Mouse (Mus musculus) limb, embryonic 11.5 days (tissue): ENCODE measurements around the gene Lix1. TPM values are rescaled to one million over a fixed set of nuclear protein-coding genes. Genes with fewer than 3 reads are reported as not detected.
A peak's percentile ranks its signal among the peaks of the same experiment; 100 is the strongest.

Experiments
- ATAC-seq: fragments of 200-750 bp; cut with Nextera tagmentation; 2 replicates; pipeline ENCODE4 v1.8.0; 2017; ENCODE audit warnings: low read depth; ENCODE audit not compliant: insufficient number of reproducible peaks, low FRiP score, low TSS enrichment
- DNase-seq: peaks from one replicate; pipeline ENCODE4 v3.0.0-alpha.2; 2015; ENCODE audit warnings: low spot score
- H3K27ac ChIP-seq: fragments of 300-500 bp; sonication (generic); replicated peaks from 2 replicates; pipeline ENCODE4 v1.5.1; 2014; ENCODE audit warnings: low read depth, mild to moderate bottlenecking, low read length
- H3K27me3 ChIP-seq: fragments of 300-500 bp; sonication (generic); 2 replicates; pipeline ENCODE4 v1.6.1; 2014; ENCODE audit warnings: mild to moderate bottlenecking, low read length, mixed read lengths; ENCODE audit not compliant: control insufficient read depth, insufficient read depth
- H3K36me3 ChIP-seq: fragments of 300-500 bp; sonication (generic); 2 replicates; pipeline ENCODE4 v1.6.1; 2014; ENCODE audit warnings: mild to moderate bottlenecking, low read length, moderate library complexity, mixed read lengths; ENCODE audit not compliant: control insufficient read depth, insufficient read depth
- H3K4me1 ChIP-seq: fragments of 300-500 bp; sonication (generic); 2 replicates; pipeline ENCODE4 v1.6.1; 2014; ENCODE audit warnings: low read length, mixed read lengths; ENCODE audit not compliant: control insufficient read depth, insufficient read depth
- H3K4me2 ChIP-seq: fragments of 300-500 bp; sonication (generic); 2 replicates; pipeline ENCODE4 v1.6.1; 2014; ENCODE audit warnings: low read depth, mild to moderate bottlenecking, moderate library complexity; ENCODE audit not compliant: severe bottlenecking
- H3K4me3 ChIP-seq: fragments of 300-500 bp; sonication (generic); 2 replicates; pipeline ENCODE4 v1.5.1; 2014; ENCODE audit warnings: low read depth, low read length
- H3K9ac ChIP-seq: fragments of 300-500 bp; sonication (generic); 2 replicates; pipeline ENCODE4 v1.6.1; 2014; ENCODE audit warnings: mild to moderate bottlenecking, low read length
- H3K9me3 ChIP-seq: fragments of 300-500 bp; sonication (generic); 2 replicates; pipeline ENCODE4 v1.6.1; 2016; ENCODE audit warnings: low read length; ENCODE audit not compliant: control insufficient read depth
- WGBS: fragments of 180-500 bp; shearing (Covaris S2); extraction: QIAGEN DNeasy Blood & Tissue Kit; methylation state at CpG from one replicate; pipeline ENCODE4 v1.1.7; 2014; 5-methylcytosine and 5-hydroxymethylcytosine counted together
- polyA plus RNA-seq: library from polyadenylated mRNA; unstranded; fragments of >200 nt; fragmentation: Nextera tagmentation; extraction: Ambion mirVana; gene quantifications from 2 replicates; pipeline ENCODE4 v1.2.1, GENCODE M21; 2014

Lix1 gene
- polyA plus RNA-seq = 98.9 and 104 TPM in 2 replicates

- Histone ChIP-seq H3K9me3 (no peaks in the 10 kb centered on the region), H3K36me3 (no peaks in the 10 kb centered on the region; the same call in 1 of the 2 replicates), H3K9ac (peak within 1 kb of the TSS; percentile 52)
Observed at GRCm38 (mm10) chr17:17402222-17403004, at the start of gene Lix1. Gene Lix1 (plus strand): TSS chr17:17402672.

GRCm38 (mm10) chr17:17373550-17373917 lies 28.9 kb upstream of the Lix1 start:
- no peaks in the 10 kb centered on the region; the same call in 1 of the 2 replicates for H3K36me3 ChIP-seq
- no peaks in the 10 kb centered on the region for H3K27me3 ChIP-seq
- WGBS = 8% methylated on average over 6 of the region's 6 CpGs
- no peaks in the 10 kb centered on the region for H3K9me3 ChIP-seq
- ATAC-seq (no peak), DNase-seq (no peak)
- H3K4me3 ChIP-seq = peak overlapping the region; percentile 45
- H3K27ac ChIP-seq = peak overlapping the region; percentile 49; the same call in 1 of the 2 replicates
- peak overlapping the region; percentile 71 for H3K9ac ChIP-seq
- H3K4me1 ChIP-seq = no peaks in the 10 kb centered on the region
- peak overlapping the region; percentile 56 for H3K4me2 ChIP-seq

More at GRCm38 (mm10) chr17:17402222-17403004, at the start of gene Lix1:
- Histone ChIP-seq H3K27me3 (no peaks in the 10 kb centered on the region), H3K4me1 (peaks cover 9% of the 10 kb centered on the region), H3K4me2 (peak within 1 kb of the TSS; percentile 46), H3K27ac (peak within 1 kb of the TSS; percentile 63), H3K4me3 (peak within 1 kb of the TSS; percentile 35)
- DNase-seq (peak; percentile 81), ATAC-seq (peak; percentile 91)
- WGBS = 30% methylated on average over 6 of the region's 6 CpGs

- Histone ChIP-seq H3K9me3 (no peaks in the 10 kb centered on the region), H3K4me2 (peak within 1 kb of the TSS; percentile 56), H3K27ac (peak within 1 kb of the TSS; percentile 49; the same call in 1 of the 2 replicates), H3K4me3 (peak within 1 kb of the TSS; percentile 45), H3K4me1 (no peaks in the 10 kb centered on the region), H3K27me3 (no peaks in the 10 kb centered on the region), H3K36me3 (no peaks in the 10 kb centered on the region; the same call in 1 of the 2 replicates), H3K9ac (peak within 1 kb of the TSS; percentile 71)
- 0% methylated on average over 48 of the region's 48 CpGs for WGBS
- ATAC-seq = peak; percentile 98
- peak; percentile 97 for DNase-seq
Observed at GRCm38 (mm10) chr17:17373918-17374910, 28.3 kb upstream of the Lix1 start, which contains the start of gene Riok2. Gene Riok2 (plus strand): TSS chr17:17374309.

GRCm38 (mm10) chr17:17375581-17375980 lies 26.9 kb upstream of the Lix1 start:
- Histone ChIP-seq H3K4me2 (peak overlapping the region; percentile 56; the same call in 1 of the 2 replicates), H3K36me3 (no peaks in the 10 kb centered on the region; the same call in 1 of the 2 replicates), H3K9me3 (no peaks in the 10 kb centered on the region), H3K27ac (no peak overlapping the region), H3K4me1 (no peaks in the 10 kb centered on the region), H3K9ac (no peak overlapping the region), H3K27me3 (no peaks in the 10 kb centered on the region), H3K4me3 (peak overlapping the region; percentile 45; the same call in 1 of the 2 replicates)
- no peak for ATAC-seq
- no peak for DNase-seq
- WGBS = 91% methylated on average over 3 of the region's 3 CpGs

GRCm38 (mm10) chr17:17383703-17384102 lies 18.8 kb upstream of the Lix1 start:
- Histone ChIP-seq H3K9ac (no peak overlapping the region), H3K9me3 (no peaks in the 10 kb centered on the region), H3K27ac (no peak overlapping the region), H3K4me2 (no peak overlapping the region), H3K36me3 (peaks cover 17% of the 10 kb centered on the region; the same call in 1 of the 2 replicates), H3K4me1 (no peaks in the 10 kb centered on the region), H3K4me3 (no peak overlapping the region), H3K27me3 (no peaks in the 10 kb centered on the region)
- no peak for ATAC-seq
- no peak for DNase-seq
- WGBS = 91% methylated on average over 4 of the region's 4 CpGs

- no peaks in the 10 kb centered on the region for H3K4me1 ChIP-seq
- DNase-seq = no peak
- H3K4me2 ChIP-seq = no peak overlapping the region
- 100% methylated on average over 3 of the region's 3 CpGs for WGBS
- peaks cover 17% of the 10 kb centered on the region; the same call in 1 of the 2 replicates for H3K36me3 ChIP-seq
- no peaks in the 10 kb centered on the region for H3K27me3 ChIP-seq
- H3K27ac ChIP-seq = no peak overlapping the region
- no peaks in the 10 kb centered on the region for H3K9me3 ChIP-seq
- no peak overlapping the region for H3K4me3 ChIP-seq
- H3K9ac ChIP-seq = no peak overlapping the region
- ATAC-seq = no peak
Observed at GRCm38 (mm10) chr17:17384502-17384901, 18.0 kb upstream of the Lix1 start.

- H3K4me1 ChIP-seq = no peaks in the 10 kb centered on the region
- no peak overlapping the region for H3K27ac ChIP-seq
- no peak overlapping the region for H3K9ac ChIP-seq
- H3K4me3 ChIP-seq = no peak overlapping the region
- peaks cover 18% of the 10 kb centered on the region; the same call in 1 of the 2 replicates for H3K36me3 ChIP-seq
- H3K27me3 ChIP-seq = no peaks in the 10 kb centered on the region
- no peaks in the 10 kb centered on the region for H3K9me3 ChIP-seq
- ATAC-seq (no peak), DNase-seq (no peak)
- H3K4me2 ChIP-seq = no peak overlapping the region
- WGBS = 88% methylated on average over 2 of the region's 2 CpGs
Observed at GRCm38 (mm10) chr17:17386117-17386516, 16.4 kb upstream of the Lix1 start.

- no peaks in the 10 kb centered on the region for H3K9me3 ChIP-seq
- no peak overlapping the region for H3K4me3 ChIP-seq
- H3K36me3 ChIP-seq = peaks cover 11% of the 10 kb centered on the region; the same call in 1 of the 2 replicates
- H3K27ac ChIP-seq = no peak overlapping the region
- no peak overlapping the region for H3K9ac ChIP-seq
- WGBS = 88% methylated on average over 4 of the region's 4 CpGs
- no peaks in the 10 kb centered on the region for H3K4me1 ChIP-seq
- no peaks in the 10 kb centered on the region for H3K27me3 ChIP-seq
- ATAC-seq (no peak), DNase-seq (no peak)
- no peak overlapping the region for H3K4me2 ChIP-seq
Observed at GRCm38 (mm10) chr17:17391823-17392222, 10.6 kb upstream of the Lix1 start.
